Mouse (Mus musculus): Measurements from ENCODE around the gene Smtnl1.
"Not testable (repeated sequence)": the region's sequence is repeated elsewhere in the genome, so short reads cannot be mapped to it uniquely, and the experiment has no call there.

Gene Smtnl1

DNA sequence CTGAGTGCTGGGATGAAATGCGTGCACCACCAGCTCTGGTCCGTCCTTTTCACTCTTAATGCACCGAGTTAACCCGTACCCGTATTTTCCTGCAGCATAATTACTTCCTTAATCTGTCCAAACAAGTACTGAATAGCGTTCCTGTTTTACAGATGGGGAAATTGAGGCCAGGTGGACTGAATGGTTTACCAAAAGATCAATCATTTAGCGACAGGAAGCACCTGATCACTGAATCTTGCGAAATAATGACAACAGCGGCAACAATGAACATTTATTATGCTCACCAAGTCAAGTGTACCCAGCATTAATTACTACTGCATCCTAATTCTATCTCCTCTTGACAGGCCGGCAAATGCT, 16.1 kb upstream of the Smtnl1 start, which contains the start of gene Slc43a1:
Slc43a1 (plus strand) TSS at position 258 of the 357 bp plus-strand sequence.
- DNase-seq (ENCODE audit: low read depth) = no peak

DNA sequence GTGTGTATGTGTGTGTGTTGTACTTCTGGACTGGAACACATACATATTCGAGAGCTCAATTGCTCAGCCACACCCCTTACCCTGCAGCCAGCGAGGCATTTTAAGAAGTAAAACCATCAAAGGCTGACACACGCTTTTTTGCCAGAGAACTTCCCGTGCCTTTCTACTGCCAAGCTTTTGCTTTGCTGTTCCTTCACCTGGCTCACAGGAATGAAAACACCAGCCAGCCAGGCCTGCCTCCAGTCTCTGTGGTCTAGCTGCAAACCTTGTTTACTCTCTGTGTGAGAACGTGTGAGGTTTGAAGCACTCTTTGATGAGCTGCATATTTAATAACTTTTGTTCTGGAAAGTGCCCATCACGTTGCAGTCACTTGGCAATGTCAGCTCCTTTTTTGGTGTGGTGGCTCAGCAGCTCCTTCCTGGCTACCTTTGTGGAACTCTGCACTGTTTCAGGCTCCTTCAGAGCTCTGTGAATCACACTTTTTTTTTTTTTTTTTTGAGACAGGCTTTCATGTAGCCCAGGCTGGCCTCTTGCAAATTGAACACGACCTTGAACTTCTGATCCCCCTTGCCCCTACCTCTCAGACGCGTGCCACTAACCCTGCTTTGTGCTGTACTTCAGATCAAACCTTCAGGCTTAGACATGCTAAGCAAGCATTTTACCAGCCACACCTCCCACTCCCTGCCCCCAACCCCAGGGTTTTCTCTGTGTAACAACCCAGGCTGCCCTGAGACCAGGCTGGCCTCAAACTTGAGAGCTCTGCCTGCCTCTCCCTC, 15.6 kb upstream of the Smtnl1 start:
- no peak for DNase-seq (ENCODE audit: low read depth)

DNA sequence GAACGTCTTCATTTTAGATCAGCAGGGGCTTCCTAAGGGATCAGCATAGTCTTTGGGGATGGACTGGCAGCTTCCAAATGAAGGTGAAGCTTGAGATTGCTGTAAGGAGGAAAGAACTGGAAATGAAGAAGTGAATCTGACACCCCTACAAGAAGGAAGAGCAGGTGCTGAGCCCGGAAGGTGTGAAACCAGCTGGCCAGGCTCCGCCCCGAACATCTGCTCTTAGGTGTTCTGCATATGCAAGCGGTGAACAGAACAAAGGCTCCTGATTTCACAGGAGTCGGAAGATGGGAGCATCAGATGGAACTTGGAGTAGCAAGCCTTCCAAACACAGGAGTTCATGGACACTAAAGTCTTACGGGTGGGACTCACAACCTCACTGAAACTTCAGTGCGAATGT, 14.7 kb upstream of the Smtnl1 start:
- DNase-seq (ENCODE audit: low read depth) = no peak

DNA sequence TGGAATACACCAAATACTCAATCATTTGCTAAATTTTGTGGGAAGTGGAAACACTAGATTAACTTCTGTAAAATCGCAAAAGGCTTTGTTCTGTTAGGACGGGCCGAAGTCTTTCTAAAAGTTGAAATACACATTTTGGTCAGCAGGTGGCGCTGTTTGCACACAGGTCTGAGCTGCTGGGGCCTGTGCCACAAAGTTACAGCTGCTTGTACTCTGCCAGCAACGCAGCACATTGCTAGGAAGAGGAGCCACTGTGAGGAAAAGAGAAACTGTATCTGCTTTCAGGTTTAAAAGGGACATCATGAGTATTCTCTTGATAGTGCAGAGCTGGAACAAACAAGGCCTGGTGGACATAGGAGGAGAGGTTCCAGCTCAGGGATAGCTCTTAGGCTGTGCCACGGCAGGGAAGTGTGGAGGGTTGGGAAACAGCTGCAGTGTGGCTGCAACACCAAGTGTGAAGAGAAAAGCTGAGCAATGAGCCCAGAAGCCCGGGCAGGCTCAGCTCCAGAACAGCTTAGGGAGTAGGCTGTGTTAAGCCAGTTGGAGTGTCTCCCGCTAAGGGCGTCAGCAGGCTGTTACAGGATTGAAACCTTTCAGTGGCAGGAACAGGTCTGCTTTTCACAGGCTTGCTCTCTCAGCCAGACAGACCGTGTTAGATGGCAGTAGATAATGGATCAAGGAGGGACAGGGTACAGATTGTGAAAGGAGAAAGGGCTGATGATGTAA, 9.4 kb upstream of the Smtnl1 start:
- DNase-seq (ENCODE audit: low read depth) = peak; percentile 78

DNA sequence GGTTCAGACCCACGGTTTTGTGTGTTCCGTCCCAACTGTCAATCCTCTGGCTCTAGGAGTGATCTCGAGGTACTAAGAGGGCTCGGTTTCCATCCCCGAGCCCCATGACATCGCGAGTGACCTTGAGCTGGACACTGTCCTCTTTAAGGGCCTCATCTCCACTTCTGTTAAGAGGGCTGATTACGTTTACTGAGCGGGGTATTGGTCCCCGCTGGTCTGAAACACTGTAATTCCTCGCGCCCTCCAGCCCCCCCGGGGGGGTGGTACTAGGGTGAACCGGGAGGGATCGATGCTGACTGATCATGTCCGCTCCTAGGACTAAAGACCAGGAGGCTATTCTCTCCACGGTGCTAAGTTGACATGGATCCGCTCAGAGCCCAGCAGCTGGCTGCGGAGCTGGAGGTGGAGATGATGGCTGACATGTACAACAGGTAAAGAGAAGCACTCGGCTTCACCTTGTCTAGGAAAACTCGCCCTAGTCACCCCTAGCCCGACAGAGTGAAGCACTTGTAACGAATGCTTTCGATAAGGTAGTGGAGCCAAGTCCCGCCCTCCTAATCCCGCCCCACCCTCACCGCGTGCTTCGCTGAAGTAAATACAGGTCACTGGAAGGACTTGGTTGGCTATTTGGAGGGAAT, 5.0 kb upstream of the Smtnl1 start:
- DNase-seq (ENCODE audit: low read depth) = no peak

DNA sequence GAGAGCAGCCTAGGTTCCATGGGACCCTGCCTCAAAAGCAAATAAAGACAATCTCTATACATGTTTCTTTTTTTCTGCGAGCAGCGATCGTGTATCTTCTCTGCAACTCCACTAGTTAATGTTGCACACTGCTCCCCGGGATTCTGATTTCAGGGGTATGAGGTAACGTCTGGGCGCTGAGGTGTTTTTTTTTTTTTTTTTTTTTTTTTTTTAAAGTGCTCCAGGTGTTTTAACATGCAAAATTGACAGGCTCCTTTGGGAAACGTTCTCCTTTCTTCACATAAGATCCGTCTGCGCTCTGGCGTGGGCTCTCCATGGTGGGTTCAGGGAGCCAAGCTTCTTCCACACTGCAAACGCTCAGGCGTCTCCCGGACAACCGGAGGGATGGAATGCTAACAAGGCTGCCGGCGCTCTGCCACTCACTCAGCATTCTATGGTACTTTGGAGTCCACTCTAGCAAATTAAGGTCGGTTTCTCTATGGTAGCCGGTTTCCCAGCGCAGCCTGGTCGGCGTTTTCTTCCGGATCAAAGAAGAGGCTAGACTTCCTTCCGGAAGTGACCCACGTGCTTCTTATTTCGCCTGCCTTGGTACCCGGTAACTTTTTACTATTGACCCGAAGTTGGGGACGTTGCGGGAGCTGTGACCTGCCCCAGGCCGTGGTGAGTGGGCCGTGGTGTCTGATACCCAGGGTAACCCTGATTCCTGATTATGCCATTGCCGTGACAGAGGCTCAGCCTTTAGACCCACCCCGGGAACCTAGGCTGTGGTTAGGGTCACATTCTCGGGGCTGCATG, 4.2 kb upstream of the Smtnl1 start, which contains the start of gene Timm10:
Timm10 (plus strand) TSS at position 510 of the 795 bp plus-strand sequence.
- DNase-seq (ENCODE audit: low read depth) = peak; percentile 85

DNA sequence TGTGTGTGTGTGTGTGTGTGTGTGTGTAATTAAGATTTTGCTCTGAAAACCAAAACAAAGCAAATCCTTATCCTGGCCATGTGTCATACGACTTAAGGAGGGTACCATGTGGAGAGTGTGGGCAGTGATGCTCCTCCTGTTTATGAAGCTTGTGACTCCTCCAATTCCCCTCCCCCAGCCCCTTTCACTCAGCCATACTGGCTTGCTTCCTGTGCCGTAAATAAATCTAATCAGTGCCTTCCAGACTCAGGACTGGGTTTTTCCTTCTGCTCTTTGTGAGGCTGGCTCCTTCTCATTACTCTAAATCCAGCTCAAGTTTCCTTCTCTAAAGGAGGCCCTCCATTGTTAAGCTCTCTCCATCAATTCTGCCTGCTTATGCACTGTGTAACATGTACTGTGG, 785 bp upstream of the Smtnl1 start:
- DNase-seq (ENCODE audit: low read depth) = no peak

DNA sequence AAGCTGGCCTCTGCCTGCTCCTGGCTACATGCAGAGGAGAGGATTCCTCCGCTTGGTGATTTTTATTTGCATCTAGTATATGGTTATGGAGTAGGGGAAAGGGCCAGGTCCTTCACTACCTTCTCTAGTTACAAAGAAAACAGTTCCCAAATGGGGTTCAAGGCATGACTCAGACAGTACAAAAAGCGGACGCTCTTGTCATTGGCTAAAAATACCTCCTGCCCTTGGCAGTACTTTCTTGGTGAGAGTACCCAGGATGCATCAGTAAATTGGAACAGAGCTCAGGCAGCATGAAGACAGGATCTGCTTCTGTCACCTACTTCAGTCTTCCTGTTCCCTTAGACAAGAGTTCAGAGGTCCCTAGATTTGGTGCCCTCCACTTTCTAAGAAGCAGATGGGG, 2.6 kb downstream of the Smtnl1 start:
- DNase-seq (ENCODE audit: low read depth) = no peak

DNA sequence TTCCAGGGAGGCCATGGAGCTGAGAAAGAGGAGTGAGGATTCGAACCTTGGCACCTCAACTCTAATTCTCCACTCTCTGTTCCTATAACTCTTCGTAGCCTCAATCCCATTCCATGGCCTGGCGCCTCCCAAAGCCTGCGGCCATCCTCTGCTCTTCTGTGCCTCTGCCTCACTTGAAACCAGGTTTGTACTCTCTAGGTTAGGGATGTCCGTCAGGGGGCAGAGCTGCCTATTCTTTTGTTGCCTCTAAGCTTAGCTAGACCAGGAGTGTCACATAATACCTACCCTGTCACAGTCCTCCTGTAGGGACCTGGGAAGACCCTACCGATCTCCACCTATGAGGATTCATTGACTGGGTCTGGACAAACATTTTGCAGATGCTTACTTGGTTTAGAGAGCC, 9.8 kb downstream of the Smtnl1 start:
- no peak for DNase-seq (ENCODE audit: low read depth)

DNA sequence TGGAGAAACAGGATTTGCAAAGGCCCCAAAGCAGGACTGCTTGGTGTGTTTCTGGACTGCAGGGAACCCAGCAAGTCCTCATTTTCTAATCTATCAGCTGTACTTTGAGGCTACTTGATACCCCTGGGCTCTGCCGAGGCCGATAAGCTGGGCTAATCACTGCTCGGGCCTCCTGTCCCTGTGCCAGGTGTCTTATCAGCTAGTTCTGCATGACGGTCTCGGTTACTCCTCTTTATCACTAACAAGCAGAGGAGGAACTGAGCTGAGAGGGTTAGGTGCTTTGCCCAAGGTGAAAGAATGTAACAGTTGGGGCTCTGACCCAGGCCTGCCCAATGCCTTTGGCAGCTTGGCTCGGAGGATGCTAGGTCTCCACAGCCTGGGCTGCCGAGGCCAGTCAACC, 10.6 kb downstream of the Smtnl1 start:
- no peak for DNase-seq (ENCODE audit: low read depth)

DNA sequence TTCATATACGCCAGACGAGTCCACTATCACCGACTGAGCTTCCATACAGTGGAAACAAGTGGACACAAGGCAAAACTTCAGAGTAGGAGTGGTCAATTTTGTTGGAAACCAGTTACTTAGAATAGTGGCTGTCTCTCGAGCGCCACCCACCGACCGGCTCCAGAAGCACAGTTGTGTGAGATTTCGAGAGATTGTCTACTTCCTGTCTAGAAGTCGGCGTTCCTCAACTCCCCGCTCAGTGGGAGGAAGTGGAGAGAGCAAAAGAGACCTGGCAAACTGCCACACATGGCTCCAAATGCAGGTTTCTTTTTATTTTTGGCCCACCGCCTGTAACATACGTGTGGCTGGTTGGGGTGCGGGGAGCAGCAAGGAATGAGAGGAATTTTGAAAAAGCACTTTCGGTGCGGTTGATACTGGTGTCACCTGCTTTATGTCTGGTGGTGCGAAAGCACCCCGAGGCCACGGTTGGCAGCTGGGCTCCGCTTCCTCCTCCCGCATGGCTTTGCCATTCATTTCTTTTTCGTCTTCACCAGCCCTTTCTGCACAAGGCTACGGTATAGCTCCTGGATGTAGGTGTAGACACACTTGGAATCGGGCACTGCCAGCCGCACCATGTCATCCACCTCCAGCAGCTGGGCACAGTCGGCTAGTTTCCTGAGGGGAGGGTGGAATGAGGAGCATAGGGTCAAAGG, 11.4 kb downstream of the Smtnl1 start:
- no peak for DNase-seq (ENCODE audit: low read depth)

DNA sequence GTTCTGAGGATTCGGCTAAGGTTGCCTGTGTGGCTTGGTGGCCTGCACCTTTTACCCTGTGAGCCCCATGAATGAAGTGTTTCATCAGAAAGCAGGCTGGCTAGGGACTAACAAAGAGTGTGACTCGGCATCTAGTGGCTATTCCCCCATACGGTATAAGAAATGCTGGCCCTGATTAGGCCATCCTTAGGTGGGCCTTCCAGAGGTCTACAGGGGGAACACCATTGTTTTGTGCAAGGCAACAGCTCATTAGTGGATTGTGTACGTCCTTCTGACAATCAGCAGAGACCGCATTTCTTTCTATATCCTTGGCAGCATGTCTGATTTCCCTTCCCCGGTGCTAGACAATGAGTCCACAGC, 11.9 kb downstream of the Smtnl1 start:
- DNase-seq (ENCODE audit: low read depth) = no peak

DNA sequence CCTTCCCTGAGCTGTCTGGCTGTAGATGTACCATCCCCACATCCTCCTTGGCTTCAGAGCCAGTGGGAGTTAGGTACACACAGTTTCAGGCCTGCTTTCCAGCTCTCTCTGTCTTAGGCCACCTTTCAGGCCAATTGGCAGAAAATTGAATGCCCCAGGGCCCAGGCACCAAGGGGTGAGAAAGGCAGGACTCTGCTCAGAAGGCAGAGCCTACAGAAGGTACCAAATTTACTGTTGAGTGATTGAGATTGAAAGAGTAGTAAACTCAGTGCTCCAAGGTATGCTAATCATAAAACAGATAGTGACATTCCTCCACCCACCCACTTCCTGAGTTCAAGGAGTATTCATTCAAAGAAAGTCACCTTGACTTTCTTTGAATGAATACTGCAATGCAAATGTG, 13.1 kb downstream of the Smtnl1 start:
- no peak for DNase-seq (ENCODE audit: low read depth)

DNA sequence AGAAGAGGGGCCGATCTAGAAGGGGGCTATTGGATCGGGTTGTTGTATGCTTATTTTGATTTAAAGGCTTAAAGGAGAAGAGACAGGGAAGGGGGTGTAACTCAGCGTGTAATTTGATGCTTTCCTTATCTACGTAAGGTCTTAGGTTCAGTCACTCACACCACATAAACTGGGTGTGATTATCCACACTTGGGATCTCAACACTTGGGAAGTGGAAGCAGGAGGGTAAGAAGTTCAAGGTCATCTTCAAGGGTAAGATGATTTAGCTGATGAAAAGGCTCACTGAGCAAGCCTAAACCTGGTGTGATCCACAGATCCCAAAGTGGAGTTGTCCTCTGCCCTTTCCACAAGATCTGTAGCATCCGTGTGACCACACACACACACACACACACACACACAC, 15.9 kb downstream of the Smtnl1 start:
- no peak for DNase-seq (ENCODE audit: low read depth)

DNA sequence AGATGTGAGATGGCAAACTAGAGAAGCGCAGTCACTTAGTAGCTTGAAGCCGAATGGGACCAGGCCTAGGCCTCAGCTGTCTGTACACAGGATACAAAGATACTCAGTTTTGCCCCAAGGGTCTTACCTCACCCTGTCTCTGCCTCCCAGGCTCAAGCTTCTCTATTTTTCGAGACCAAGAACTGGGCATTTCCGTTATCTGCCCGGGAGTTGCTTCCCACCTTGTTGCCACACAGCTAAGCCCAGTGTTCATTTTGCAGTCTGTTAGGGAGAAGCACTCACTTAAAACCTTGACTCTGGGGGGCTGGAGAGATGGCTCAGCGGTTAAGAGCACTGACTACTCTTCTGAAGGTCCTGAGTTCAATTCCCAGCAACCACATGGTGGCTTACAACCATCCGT, 18.5 kb downstream of the Smtnl1 start:
- DNase-seq (ENCODE audit: low read depth) = no peak

DNA sequence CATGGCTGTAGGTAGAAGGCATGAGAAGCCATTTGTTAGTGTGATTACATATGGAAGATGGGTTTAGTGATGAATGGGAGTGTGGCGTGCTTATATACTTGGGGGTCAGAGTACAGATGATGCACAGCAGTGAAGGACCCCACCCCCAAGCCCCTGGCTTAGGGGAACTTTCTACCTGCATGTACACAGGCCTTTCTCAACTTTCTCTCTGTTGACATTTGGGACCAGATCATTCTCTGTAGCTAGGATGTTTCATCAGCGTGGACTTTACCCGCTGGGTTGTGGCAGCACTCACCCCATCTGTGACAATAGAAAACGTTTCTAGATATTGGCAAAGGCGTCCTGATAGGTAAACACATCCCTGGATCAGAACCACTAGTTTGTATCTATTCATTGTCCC, 21.2 kb downstream of the Smtnl1 start:
- not testable (repeated sequence) for DNase-seq (ENCODE audit: low read depth)

DNA sequence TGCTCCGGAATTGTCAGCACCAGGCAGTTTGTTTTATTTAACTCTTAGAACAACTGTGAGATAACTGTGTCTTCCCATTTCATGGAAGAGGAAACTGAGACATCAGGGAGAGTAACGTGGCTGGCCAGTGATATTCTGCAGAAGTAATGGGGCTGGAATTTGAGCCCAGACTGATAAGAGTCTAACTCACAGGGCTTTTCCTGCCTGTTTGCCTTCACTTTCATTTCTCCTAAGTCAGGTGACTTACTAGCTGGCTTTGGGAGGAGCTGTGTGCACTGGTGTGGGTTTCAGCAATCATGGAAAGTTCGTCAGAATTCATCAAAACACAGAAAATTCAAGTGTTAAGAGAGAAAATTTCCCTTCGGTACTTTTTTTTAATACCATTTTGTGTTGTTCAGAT, 22.1 kb downstream of the Smtnl1 start:
- no peak for DNase-seq (ENCODE audit: low read depth)

DNA sequence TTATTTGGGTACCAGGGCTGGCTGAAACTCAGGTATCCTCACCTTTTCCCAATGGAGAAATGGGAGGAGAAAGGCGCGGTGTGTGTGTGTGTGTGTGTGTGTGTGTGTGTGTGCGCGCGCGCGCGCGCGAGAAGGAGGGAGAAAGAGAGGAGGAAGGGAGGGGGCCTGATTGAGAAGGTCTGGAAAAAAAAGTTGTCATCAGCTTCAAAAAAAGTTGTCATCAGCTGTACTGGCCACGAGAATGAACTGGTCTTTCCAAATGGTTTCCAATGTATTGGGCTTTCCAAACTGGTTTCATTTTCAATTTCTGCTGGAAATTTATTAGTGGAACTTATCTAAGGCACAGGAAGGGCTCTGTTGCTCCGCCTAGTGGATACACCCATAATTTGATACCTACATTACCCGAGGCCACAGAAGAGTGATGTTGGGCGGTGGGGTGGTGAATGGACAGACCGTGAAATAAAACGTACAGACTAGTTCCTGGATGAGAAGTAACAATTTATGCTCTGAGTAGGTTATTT, 23.4 kb downstream of the Smtnl1 start:
- DNase-seq (ENCODE audit: low read depth) = peak; percentile 71

DNA sequence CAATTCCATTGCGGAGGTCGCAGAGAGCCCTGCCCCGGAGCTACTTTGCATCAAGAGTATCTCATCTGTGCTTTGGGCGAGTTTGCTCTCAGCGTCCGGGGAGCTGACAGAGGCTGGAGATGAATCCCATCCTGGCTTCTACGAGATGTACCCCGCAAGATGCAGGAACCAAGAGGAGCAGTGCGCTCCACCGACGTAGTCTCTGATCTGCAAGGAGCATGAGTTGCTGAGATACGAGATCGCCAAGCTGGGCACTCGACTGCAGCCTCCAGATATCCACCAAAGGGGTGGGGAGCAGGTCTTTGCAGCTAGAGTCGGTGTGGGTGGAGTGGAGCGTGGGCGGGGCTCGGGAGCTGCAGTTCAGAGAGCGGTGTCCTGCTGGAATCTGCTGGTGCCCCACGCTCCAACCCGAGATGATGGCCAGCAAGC, 23.9 kb downstream of the Smtnl1 start, which contains the start of gene Ube2l6:
Ube2l6 (plus strand) TSS at position 336 of the 429 bp plus-strand sequence.
- DNase-seq (ENCODE audit: low read depth) = peak; percentile 56

DNA sequence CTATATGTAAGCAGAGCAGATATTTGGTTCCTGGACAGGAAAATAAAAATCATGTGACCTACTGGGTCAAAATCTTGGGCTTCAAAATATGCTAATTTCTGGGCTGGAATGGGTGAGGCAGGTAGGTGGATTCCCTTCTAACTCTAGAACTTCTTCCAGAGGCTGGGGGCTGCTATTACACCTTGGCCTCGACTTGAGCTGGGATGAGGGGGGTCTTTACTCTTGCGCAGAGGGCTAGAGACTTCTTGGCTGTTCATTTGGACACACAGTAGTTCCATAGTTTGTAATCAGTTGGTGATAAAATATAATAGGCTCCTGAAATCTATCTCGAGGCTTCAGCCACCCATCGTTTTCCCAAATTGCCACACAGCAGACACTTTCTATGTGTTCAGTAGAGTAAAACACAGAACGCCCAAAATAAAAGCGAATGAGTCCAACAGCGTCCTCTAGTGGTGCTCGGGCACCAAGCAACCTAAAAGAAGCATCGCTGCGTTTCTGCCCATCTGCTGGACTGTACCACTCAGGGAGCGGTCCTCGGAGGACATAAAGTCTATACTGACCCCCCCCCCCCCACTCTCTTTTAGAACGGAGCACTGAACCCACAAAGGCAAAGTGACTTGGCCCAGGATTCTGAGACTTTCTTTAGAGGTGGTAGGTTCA, 24.5 kb downstream of the Smtnl1 start:
- DNase-seq (ENCODE audit: low read depth) = peak; percentile 85

DNA sequence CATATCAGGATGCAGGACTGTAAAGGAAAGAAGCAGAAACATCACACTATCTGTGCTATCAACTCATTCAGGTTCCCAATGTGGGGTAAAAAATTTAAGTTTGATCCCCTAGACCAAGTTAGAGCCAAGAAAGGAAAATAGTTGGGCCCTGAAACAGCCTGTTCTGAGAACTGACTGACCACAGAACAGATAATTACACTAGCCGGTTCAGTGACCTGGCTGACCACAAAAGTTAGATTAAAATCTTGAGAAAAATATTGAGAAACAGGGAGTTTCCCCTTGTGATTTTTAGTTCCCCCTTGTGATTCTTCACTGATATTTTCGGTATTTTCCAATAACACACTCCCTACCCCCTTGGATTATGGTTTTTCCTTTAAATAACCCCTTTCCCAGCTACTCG, 28.6 kb downstream of the Smtnl1 start:
- DNase-seq (ENCODE audit: low read depth) = no peak
